Mouse (Mus musculus) kidney, postnatal 4 days (tissue): ENCODE measurements around the gene Dixdc1.

ENCODE experiments used
- DNase-seq, 2 experiments: peaks; one replicate each; pipeline ENCODE4 v3.0.0; 2021; ENCODE audit warnings: mixed read lengths in 2 of 2

Dixdc1 gene

DNA sequence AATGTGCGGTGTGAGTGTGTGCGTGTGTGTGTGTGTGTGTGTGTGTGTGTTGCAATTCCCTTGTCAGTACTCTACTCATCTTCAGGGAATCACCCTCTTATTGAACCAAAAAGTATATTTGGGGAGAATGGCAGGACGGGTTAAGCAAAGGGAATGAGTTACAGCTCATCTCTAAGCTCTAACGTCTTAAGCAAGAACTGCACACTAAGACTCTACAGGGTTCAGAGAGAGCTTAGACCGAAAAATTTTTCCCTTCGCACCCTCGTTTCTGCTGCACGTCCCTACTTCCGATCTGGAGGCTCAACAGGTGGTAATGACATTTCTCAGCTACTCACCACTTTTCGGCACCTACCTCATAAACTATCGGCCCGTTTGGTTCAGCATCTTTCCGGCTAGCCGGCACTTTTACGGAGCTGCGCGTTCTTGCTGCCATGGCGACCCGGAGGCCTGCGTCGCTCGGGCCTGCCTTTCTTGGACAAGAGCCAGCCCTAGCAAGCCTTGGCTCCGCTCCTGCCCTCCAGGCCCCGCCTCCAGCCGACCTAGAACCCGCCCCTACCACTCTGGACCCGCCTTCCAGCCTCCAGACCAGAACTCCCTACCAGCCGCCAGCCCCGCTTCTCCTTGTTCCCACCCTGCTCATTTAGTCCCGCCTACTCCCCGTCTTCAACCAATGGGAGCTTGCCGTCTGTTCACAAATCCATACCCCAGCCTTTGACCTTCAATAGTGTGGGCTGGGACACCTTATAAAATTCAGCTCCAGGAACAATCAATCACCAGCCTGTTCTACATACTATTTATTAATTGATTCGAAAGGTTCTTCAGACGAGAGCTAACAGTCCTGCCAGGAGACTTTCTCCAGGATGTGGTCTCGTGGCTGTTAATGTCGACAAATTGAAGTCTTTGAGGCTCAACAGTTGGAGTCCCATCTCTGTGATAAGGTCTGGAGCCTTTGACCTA is at the start of gene Dixdc1:
Gene Dixdc1, minus strand, starts transcription at position 604 of the 957 bp plus-strand sequence.
- DNase-seq: peak; percentile 96 to 97

DNA sequence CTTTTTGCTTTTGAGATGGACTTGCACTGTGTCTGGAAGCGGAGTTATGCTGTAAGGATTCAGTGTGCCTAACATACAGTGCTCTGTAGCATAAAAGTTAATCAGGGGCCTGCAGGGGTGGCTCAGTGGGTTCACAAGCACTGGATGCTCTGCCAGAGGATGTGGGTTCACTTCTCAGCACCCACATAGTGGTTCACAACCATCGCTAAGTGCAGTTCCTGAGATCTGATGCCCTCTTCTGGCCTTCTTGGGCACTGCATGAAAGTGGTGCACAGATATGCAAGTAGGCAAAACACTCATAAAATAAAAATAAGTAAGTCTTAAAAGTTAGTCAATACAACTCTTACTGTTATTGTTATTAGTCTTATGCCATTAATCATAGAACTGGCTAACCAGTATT is 42.8 kb upstream of the Dixdc1 start:
- DNase-seq: peak; percentile 63 to 64

DNA sequence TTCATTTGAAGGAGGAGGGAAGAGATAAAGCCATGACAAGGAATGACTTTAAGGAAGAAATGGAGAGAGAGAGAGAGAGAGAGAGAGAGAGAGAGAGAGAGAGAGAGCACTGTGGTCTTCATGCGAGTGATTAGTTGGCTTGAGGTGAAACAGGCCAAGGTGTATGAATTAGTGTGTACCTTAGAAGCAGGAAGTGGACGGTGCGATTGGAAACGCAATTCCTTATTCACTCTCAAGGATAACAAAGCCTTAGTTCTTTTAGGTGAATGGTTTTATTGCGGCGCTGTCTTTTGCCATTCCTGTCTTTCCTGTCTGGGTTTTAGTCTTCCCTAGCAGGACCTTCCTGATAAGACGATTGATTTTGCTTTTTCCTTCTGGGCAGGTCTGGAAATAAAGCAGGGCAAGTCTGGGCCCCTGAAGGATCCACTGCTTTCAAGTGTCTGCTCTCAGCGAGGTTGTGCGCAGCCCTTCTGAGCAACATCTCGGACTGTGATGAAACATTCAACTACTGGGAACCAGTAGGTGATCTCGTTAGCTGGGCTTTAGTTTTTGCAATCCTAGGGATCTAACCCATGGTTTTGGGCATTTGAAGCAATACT is 36.9 kb upstream of the Dixdc1 start:
- DNase-seq: no peak

DNA sequence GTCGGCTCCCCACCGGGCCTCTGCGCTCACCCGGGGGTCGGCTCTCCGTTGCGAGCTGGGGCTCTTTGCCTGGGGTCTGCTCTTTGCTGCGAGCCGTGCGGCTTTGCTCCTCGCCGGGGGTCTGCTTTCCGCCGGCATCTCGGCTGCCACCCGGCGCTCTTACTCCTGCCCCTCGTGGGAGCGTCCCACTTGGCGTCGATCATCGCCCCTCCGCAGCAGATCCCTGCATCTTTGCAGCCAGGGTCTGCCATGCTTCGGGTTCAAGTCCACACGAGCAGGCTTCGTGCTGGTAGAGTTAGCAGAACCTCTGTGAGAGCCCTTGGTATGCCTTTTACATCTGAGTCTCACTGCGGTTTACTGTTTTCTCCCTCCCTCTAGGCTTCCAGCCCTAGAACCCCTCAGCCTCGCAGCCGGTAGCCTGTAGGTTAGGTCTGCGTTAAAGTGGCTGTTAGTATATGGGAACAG is 36.4 kb upstream of the Dixdc1 start:
- DNase-seq: peak; percentile 31 to 47

DNA sequence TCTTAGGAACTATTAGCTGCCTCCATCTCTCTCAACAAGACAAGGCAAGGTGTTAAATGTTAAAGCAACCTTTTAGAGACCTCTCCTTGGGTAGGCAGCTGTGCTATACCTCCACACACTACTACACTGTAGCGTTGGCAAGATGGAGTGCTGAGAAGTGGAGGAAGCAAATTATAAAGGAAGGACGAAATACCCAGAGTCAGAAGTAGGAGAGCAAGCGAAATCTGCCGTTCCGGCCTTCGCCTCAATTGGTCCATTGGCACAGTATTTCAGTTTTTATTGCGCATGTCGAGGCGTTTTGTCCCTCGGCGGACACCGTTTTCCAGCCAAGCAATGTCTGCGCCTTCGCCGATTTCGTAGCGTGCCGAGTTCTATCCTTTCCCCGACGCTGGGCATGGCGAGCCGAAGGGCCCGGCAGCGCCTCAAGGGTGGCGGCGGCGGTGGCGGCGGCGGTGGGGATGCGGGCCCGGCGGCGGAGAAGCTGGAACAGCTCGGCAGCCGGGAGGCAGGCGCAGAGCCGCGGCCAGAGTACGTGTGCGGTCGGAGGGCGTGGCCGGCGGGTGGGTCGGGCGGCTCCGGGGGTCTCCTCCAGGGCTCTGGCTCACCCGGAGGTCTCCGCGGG is 35.8 kb upstream of the Dixdc1 start, which contains the start of the genes Alg9 and 1110032A03Rik:
Gene Alg9, plus strand, starts transcription at position 29 of the 622 bp plus-strand sequence.
Gene 1110032A03Rik, minus strand, starts transcription at position 530 of the 622 bp plus-strand sequence.
- DNase-seq: peak; percentile 95

DNA sequence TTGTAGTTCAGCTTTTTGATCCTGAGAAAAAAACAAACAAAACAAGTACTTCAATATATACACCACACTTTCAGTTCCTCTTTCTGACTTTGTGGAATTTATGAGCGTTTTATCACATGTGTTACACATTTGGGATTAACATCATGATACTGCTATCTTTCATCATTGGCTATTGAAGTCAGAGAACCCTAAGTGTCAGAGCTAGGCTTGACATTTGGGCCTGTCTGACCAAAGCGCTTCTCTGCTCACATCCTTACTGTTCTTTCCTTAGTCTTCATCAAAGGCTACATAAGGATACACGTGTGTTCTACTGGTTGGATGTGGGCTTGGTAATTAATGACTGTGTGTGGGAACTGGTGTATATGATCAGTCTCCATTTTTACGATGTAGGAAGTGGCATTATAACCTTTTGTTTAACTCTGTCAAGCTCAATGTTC is 34.7 kb upstream of the Dixdc1 start:
- no peak for DNase-seq

DNA sequence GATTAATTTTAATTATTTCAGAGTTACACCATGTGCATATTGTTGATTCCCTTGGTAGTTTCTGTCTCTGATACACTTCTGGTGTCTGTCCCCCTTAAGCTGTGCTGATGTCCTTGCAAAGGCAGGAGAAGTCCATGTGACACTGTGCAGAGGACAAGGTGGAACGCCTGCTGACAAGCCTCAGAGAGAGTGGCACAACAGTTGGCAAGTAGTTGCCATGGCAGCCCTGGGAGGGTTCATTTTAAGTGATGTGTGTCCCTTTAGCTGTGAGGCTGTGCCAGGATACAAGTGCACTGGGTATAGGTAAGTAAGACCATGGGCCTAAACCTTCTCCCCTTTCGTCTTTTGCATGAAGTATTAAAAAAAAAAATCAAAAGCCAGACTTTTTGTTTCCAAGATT is 30.7 kb upstream of the Dixdc1 start:
- DNase-seq: no peak

DNA sequence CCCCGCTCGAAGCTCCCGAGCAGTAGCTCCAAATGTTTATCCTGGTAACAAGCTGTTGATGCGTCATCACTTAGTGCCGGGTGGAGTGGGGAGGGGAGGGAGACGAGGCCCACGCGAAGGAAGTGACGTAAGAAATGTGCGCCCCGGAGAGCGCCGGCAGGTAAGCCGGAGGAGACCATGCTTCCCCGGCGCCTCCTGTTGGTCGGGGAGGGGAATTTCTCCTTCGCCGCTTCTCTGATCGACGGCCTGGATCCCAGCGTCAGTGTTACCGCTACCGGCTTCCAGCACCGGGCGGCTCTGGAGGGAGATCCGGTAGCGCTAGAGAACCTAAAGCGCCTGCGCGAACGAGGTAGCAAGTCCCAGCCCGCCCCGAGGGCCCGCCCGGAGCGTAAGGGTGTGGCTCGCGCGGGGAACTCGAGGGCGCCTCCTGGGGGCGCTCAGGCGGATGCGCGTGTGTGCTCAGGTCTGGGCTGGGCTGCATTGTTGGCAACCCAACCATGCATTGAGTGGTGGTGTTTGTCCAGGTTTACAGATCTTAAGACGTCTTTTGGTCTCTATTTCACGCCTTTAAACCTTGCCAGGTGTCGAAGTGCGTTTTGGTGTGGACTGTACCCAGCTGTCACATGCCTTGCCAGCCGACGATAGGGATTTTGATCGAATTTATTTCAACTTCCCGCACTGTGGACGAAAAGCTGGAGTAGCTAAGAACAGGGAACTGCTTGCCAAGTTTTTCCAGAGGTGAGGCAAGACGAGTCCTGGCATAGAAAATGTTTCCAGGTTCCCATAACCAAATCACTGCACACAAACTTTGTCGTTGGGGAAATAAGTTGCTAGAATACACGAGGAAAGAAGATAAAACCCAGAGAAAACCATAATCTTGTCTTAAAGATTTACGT is 29.0 kb upstream of the Dixdc1 start, which contains the start of gene Fdxacb1:
Gene Fdxacb1, plus strand, starts transcription at position 130 of the 896 bp plus-strand sequence.
- DNase-seq: peak; percentile 98

DNA sequence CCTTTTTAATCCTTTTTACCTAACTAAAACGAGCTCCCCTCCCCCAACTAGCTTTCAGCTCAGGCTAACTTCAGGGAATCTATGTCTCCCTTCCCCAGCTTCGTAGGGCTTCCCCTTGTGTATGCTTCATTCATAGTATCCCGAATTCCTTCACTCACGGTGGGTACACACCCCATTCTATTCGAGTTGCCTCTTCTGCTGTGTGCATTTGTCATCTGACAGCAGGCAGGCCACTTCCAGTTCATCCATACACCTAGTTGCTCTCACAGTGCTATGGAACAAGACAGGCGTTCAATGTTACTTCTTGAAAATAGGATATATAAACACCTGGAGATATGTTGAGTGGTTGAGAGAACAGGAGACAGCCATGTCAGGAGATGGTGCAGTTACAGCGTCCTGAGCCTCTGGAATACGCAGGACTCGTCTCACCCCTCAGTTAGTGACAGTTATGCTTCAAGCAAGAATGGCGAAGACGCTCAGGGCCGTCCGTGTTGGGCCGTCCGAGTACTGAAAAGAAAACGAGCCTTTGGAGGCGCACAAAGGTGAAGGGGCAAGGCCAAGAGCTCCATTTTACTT is 28.3 kb upstream of the Dixdc1 start:
- no peak for DNase-seq

DNA sequence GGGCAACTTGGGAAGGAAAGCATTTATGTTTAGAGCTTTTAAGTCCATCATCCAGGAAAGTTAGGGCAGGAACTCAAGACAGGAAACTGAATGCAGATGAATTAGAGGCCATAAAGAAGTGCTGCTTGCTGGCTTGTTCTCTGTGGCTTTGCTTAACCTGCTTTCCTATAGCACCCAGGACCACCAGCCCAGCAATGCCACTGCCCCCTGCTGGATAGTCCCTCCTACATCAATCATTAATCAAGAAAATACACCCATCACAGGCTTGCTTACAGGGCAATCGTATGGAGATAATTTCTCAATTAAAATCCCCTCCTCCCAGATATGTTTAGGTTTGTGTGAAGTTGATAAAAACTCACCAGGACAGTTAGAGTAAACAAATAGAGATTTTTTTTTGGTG is 24.0 kb upstream of the Dixdc1 start:
- DNase-seq: peak; percentile 52 to 65

DNA sequence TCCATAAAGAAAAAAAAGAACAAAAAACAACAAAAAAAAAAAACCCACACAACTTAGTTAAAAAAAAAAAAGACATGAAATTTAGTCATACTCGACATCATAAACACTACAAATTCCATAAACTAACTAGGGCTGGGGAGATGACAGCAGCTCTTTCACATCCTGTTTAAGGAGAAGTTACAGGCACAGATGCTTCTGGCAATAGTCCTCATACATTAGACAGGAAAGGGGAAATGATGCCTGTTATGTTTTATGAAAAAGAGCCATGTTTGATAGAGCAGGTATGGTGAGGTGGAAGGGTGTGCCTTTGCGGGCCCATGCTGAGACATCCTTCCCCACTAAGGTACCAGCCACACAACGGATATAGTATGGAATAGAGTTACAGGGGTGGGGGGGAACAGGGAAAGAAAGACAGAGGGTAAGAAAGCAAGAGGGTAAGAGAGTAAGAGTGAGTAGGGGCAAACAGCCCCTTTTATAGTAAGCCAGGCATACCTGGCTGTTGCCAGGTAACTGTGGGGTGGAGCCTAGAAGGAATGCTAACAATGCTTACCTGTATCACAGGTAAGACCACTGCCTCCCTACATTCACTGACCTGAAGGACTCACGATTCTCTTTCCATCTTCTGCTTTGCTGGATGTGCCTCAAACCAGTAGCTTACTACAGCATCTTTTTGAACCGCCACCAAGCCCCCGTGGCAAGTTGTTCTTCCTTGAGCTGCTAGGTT is 22.4 kb upstream of the Dixdc1 start:
- DNase-seq: no peak

DNA sequence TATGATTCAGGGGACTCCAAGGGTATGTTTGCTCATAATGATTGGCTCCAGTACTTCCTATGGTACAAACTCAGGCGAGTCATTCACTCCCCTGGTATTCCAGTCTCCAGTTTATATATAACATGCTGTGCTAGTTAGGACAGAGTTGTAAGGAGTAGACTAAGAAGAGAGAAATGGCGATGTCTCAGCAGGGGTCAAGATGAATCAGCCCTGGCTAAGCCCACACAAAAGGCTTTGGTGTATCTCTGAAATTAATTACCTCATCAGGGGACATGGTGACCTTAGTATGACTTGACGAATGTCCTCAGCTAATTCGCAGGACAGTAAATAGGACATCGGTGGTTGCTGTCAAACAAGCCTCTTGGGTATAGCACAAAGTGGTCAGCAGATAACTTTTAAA is 17.4 kb upstream of the Dixdc1 start:
- no peak for DNase-seq

DNA sequence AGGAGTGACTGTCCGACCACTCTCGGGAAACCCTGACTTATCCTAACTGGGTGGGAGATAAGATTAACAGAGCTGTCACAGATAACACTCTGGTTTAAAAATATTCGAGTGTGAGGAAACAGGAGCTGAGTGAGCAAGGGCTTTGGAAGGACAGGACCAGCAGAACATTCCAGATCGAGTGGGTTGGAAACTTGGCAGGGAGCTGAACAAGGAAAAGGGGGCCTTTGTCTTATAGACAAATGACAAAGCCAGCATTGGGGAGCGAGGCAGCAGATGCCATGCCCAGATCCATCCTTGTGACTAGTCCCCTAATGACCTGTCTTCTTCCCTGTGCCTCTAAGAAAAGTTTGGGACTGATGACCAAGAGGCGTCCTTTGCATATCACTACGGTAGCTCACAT is 14.6 kb upstream of the Dixdc1 start:
- DNase-seq: no peak

DNA sequence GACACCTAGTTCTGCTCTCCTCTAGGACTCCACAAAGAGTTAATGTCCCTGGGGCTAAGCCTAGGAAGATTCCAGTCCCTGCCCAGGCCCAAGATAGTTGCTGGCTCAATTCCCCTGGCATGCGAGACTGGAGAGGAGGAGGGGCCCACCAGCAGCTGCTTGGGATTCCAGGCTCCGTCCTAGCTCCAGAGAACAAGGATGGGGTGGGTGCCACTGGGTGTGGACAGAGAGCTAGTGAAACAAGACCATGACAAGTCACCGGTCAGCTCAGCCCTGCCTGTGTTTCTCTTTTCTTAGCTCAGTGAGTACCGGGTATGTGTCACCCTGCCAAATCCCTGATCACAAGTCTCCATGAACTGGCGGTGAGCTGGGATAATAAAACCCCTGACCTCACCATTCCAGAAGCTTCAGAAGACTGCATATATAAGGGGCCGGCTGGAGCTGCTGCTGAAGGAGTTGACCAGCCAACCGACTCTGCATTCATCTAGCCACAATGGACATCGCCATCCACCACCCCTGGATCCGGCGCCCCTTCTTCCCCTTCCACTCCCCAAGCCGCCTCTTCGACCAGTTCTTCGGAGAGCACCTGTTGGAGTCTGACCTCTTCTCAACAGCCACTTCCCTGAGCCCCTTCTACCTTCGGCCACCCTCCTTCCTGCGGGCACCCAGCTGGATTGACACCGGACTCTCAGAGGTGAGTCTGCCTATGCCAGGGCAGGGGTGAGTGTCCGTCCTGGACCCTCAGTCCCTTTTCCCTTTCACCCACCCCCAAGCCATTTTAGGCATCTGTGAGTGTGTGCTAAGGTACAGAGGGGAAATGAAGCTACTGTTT is 13.7 kb upstream of the Dixdc1 start:
- DNase-seq: peak; percentile 72 to 84

DNA sequence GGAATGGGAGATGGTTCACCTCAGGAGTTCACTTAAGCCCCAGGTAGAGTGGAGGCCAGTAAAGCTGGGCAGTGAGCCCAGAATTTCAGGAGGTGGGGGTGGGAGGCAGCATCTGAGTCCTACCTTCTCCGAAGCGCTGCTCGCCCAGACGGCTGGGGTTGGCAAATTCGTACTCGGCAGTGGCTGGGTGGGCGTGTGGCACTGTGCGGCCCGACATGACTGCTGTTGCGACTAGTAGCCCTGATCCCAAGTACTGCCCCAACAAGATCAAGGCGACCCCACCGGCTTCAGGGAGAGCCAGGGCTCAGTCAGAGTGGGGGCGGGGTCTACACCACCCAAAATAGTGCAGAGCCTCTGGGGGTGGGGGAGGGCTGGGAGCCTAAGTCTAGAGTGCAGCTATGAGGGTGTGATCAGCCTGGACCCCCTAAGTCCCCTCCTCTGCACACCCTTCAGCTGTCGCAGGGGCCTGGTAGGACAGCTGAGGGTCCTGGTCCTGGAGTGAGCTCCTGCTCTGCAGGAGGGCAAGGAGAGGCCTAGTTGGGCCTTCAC is 12.8 kb upstream of the Dixdc1 start, which contains the start of gene Hspb2:
Gene Hspb2, minus strand, starts transcription at position 301 of the 549 bp plus-strand sequence.
- peak; percentile 30 to 54 for DNase-seq

DNA sequence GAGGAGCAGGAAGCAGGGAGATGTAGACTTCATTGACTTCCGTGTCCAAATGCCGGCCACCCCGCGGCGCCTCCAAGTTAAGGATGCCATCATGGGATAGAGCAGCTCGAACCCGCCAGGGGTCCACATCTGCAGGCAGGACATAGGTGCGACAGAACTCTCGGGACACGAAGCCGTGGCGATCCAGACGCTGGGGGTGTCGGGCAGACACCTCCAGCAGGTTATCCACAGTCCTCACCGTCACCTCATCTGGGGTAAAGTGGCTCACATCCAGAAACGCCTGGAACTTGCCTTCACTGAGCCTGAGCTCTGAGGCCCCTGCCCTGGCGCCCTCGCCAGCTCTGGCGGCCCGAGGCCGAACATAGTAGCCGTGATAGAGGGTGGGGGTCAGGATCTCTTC is 12.0 kb upstream of the Dixdc1 start, which contains the start of gene Cryab:
Gene Cryab, plus strand, starts transcription at position 3 of the 400 bp plus-strand sequence.
- no peak for DNase-seq

DNA sequence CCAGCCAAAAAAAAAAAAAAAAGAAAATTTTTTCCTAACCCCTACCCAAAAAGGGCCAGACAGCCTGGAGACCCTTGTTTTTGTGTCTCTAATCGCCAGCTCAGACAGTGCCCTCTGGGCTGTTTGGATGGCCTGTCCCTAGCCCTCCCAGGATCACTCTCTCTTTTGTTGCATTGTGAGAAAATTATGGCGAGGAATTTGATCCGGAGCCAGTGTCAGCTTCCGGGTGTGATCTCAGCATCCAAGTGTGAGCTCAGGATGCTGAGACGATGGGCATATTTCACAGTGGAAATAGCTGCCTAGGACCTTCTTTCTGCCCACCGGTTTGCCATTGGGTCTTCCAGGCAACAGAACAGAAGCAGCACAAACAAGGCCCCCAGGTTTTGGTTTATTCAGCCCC is 11.4 kb upstream of the Dixdc1 start:
- no peak for DNase-seq

DNA sequence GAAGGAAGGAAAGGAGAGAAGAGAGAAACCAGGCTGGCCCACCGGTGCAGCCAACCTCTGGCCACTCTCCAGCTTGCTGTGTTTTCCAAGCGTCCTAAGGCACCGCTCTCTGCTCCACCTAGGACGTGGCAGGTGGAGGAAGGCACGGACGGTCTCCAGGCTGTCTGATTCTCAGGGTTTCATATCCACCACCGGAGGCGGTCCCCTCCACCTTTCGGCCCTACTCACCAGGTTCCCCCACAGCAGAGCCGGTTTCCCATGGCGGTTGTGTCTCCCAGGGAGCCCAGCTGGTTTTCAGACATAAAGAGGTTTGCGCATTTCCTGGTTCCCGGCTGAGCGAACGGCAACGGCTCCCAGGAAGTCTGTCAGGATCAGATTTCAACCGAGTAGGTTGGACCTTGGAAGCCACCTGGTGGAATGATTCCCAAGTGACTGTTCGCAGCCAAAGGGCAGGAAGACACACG is 6.9 kb upstream of the Dixdc1 start, which contains the start of gene 2310030G06Rik:
Gene 2310030G06Rik, minus strand, starts transcription at position 323 of the 464 bp plus-strand sequence.
- DNase-seq: peak; percentile 72 to 83

DNA sequence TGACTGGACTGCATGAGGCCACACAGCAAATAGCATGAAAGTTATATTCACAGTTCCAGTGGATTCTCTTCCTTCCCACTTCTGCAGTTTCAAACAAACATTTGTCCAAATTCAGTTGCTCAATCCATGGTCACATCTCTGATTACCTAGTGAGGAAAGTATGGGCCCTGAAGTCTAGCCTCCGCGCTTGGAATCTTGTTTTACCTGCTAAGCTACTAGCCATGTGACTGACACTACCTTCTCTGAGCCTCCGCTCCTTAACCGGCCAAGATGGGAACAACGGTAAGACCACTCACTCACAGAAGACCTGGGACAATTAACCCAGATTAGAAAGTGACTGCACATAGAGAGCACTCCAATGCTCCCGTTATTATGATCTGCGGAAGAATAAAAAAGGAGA is 6.5 kb upstream of the Dixdc1 start:
- DNase-seq: peak in 1 of 2 experiments; percentile 33
